Comparison of ENCODE assay signal across 8 mouse cellular contexts in the genomic region with DNA sequence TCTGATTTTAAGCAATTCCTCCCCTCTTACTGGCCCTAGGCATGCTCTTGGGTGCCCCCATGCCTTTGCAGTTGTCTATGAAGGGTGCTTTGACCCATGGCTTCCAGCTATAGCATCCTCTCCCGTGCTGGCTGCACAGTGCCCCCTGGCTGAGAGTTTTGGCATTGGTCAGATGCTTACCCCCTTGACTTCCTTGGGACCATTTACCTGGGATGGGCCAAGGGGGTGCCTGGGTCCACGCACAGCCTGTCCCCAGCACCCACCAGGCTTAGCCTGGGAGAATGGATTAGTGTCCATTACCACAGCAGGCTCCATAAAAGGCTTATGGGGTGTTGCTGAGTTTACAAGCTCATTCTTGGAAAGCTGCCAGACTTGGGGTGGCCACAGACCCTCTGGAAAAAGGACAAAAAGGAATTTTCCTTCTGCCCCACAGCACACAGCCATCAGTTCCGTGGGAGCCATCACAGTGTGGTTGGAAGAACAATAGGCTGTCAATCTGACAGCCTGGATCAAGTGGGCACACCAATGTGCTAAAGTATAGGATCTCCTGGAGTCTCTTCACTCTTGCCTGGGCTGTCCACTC. TPM values are rescaled to one million over a fixed set of nuclear protein-coding genes. Genes with fewer than 3 reads are reported as not detected.
DNase-seq lines count a peak whose midpoint lies in the region; ATAC-seq and TF ChIP-seq lines count a peak whose summit lies in the region.
"Had no signal": no experiment of that assay in that cellular context is flagged by ENCODE, and none has a peak within 500 bp of the region (broad histone marks: within the 10 kb centered on the region; RNA-seq: fewer than 3 reads in every experiment).

No protein-coding gene starts in this region.

- no peak for ATAC-seq in liver, embryonic 11.5 days (replicated peaks; ENCODE audit: low FRiP score)
- ATAC-seq in hindbrain, embryonic 14.5 days (ENCODE audit: low FRiP score), result peak; percentile 51; the same call in 1 of the 2 replicates
- 0 out of 2 replicates have a peak, but pooled peaks have one; percentile 41 for ATAC-seq in stomach, embryonic 16.5 days (ENCODE audit: insufficient read depth, low FRiP score)

- no peak overlapping the region for H3K9ac ChIP-seq in liver, embryonic 11.5 days (ENCODE audit: low read depth, low read length)
- H3K9ac ChIP-seq in hindbrain, embryonic 14.5 days, result no peak overlapping the region
- no peak overlapping the region for H3K9ac ChIP-seq in stomach, embryonic 16.5 days (ENCODE audit: low read length)

- H3K4me3 ChIP-seq in liver, embryonic 11.5 days (ENCODE audit: low read depth, low read length), result no peak overlapping the region
- H3K4me3 ChIP-seq in bone marrow, adult 2 months (replicated peaks; ENCODE audit: control insufficient read depth, low read depth, low read length), result no peak overlapping the region
- no peak overlapping the region for H3K4me3 ChIP-seq in hindbrain, embryonic 14.5 days (replicated peaks; ENCODE audit: low read length)
- no peak overlapping the region for H3K4me3 ChIP-seq in stomach, embryonic 16.5 days (replicated peaks; ENCODE audit: low read length)

- H3K36me3 ChIP-seq in liver, embryonic 11.5 days (ENCODE audit: control insufficient read depth, insufficient read depth, low read length), result no peaks in the 10 kb centered on the region
- no peaks in the 10 kb centered on the region for H3K36me3 ChIP-seq in hindbrain, embryonic 14.5 days (replicated peaks; ENCODE audit: control insufficient read depth, insufficient read depth)
- no peaks in the 10 kb centered on the region for H3K36me3 ChIP-seq in stomach, embryonic 16.5 days (ENCODE audit: control insufficient read depth, insufficient read depth, low read length)

- WGBS in liver, embryonic 11.5 days, result 52% methylated on average over 3 of the region's 3 CpGs
- 64% methylated on average over 3 of the region's 3 CpGs for WGBS in bone marrow, adult 2 months
- 50% methylated on average over 3 of the region's 3 CpGs for WGBS in hindbrain, embryonic 14.5 days
- 56% methylated on average over 3 of the region's 3 CpGs for WGBS in stomach, embryonic 16.5 days

- TF ChIP-seq POLR2A in bone marrow, adult 2 months (IDR thresholded peaks at IDR 0.05; ENCODE audit: borderline replicate concordance, control insufficient read depth, low read depth, low read length), result no peak

- no peaks in the 10 kb centered on the region for H3K27me3 ChIP-seq in liver, embryonic 11.5 days (replicated peaks; ENCODE audit: control insufficient read depth, insufficient read depth, low read length)
- no peaks in the 10 kb centered on the region for H3K27me3 ChIP-seq in hindbrain, embryonic 14.5 days (ENCODE audit: control insufficient read depth, insufficient read depth, low read length)
- H3K27me3 ChIP-seq in stomach, embryonic 16.5 days (ENCODE audit: control insufficient read depth, insufficient read depth, low read length), result no peaks in the 10 kb centered on the region

- DNase-seq in liver, result peak; percentile 9
- no peak for DNase-seq in liver, embryonic 11.5 days (ENCODE audit: low spot score)
- DNase-seq in hindbrain, embryonic 14.5 days (ENCODE audit: low spot score), result no peak
- no peak for DNase-seq in urinary bladder, adult 2 months (ENCODE audit: low spot score)
- no peak for DNase-seq in layer of hippocampus, adult 8-10 months (ENCODE audit: low spot score in 2 of 2)
- DNase-seq: kidney, adult 9 months had no signal

- no peaks in the 10 kb centered on the region for H3K9me3 ChIP-seq in liver, embryonic 11.5 days (ENCODE audit: control insufficient read depth, low read length)
- no peaks in the 10 kb centered on the region for H3K9me3 ChIP-seq in hindbrain, embryonic 14.5 days (ENCODE audit: control insufficient read depth, low read length)
- no peaks in the 10 kb centered on the region for H3K9me3 ChIP-seq in stomach, embryonic 16.5 days (replicated peaks; ENCODE audit: control insufficient read depth, low read length)

- no peak overlapping the region for H3K4me2 ChIP-seq in liver, embryonic 11.5 days
- no peak overlapping the region for H3K4me2 ChIP-seq in hindbrain, embryonic 14.5 days (replicated peaks)
- H3K4me2 ChIP-seq in stomach, embryonic 16.5 days (ENCODE audit: low read depth, low read length), result no peak overlapping the region

- peak; percentile 46 for TF ChIP-seq CTCF in bone marrow, adult 2 months (IDR thresholded peaks at IDR 0.05; ENCODE audit: control insufficient read depth, insufficient read depth, low read length)

- no peak overlapping the region for H3K27ac ChIP-seq in liver, embryonic 11.5 days (ENCODE audit: low read depth, low read length)
- no peak overlapping the region for H3K27ac ChIP-seq in bone marrow, adult 2 months (ENCODE audit: control insufficient read depth, insufficient read depth, low read depth, low read length, poor library complexity)
- no peak overlapping the region for H3K27ac ChIP-seq in hindbrain, embryonic 14.5 days
- no peak overlapping the region for H3K27ac ChIP-seq in stomach, embryonic 16.5 days (ENCODE audit: low read length)

- no peaks in the 10 kb centered on the region for H3K4me1 ChIP-seq in liver, embryonic 11.5 days (replicated peaks; ENCODE audit: control insufficient read depth, insufficient read depth, low read length)
- no peaks in the 10 kb centered on the region for H3K4me1 ChIP-seq in bone marrow, adult 2 months (ENCODE audit: control insufficient read depth, insufficient read depth, low read length)
- H3K4me1 ChIP-seq in hindbrain, embryonic 14.5 days (replicated peaks; ENCODE audit: control insufficient read depth, insufficient read depth, low read length), result 0 out of 2 replicates have a peak, but pooled peaks cover 11% of the 10 kb centered on the region
- H3K4me1 ChIP-seq in stomach, embryonic 16.5 days (ENCODE audit: control insufficient read depth, insufficient read depth, low read length), result 0 out of 2 replicates have a peak, but pooled peaks cover 6% of the 10 kb centered on the region

RNA-seq across cellular contexts. Expression of gene Gm10803, which starts 22.9 kb away (rescaled TPM):
- not detected in 2 replicates for polyA plus RNA-seq in liver, embryonic 11.5 days (2014; fragmentation: Nextera tagmentation; extraction: Ambion mirVana)
- not detected in 2 replicates for polyA plus RNA-seq in bone marrow, adult 2 months (2011; ENCODE audit: insufficient read depth, insufficient read length, low replicate concordance, missing spikeins)
- not detected in 2 replicates for polyA plus RNA-seq in hindbrain, embryonic 14.5 days (2014; fragmentation: Nextera tagmentation; extraction: Ambion mirVana)
- not detected in 2 replicates for polyA plus RNA-seq in stomach, embryonic 16.5 days (2015; fragmentation: Nextera tagmentation; extraction: Ambion mirVana)
- polyA plus RNA-seq in urinary bladder, adult 2 months (2012; rRNA removed), result not detected in 2 replicates
- total RNA-seq in layer of hippocampus, adult 8-10 months (2022), result not detected
